Mouse (Mus musculus) liver, adult 2 months (tissue): Measurements from ENCODE around the gene Notch4. TPM values are rescaled to one million over a fixed set of nuclear protein-coding genes. Genes with fewer than 3 reads are reported as not detected.
A peak's percentile ranks its signal among the peaks of the same experiment; 100 is the strongest.

Experiments
- DNase-seq: peaks from one replicate; pipeline ENCODE4 v3.0.0-alpha.2; 2011; ENCODE audit warnings: low read depth, low spot score; ENCODE audit errors: extremely low read depth
- H3K27ac ChIP-seq: fragments of 200-500 bp; replicated peaks from 2 replicates; pipeline ENCODE4 v1.5.1; 2012; ENCODE audit warnings: low read depth, mild to moderate bottlenecking, control low read depth, inconsistent platforms, low read length; ENCODE audit not compliant: insufficient read depth
- H3K27me3 ChIP-seq: fragments of 200-500 bp; 2 replicates; pipeline ENCODE4 v1.6.1; 2012; ENCODE audit warnings: mild to moderate bottlenecking, moderate library complexity, low read length, inconsistent platforms; ENCODE audit not compliant: control insufficient read depth, insufficient read depth
- H3K36me3 ChIP-seq: fragments of 200-500 bp; 2 replicates; pipeline ENCODE4 v1.6.1; 2012; ENCODE audit warnings: low read length, inconsistent platforms; ENCODE audit not compliant: control insufficient read depth, insufficient read depth
- H3K4me1 ChIP-seq: fragments of 200-500 bp; 2 replicates; pipeline ENCODE4 v1.6.1; 2011; ENCODE audit warnings: low read length; ENCODE audit not compliant: control insufficient read depth, insufficient read depth
- H3K4me3 ChIP-seq: fragments of 200-500 bp; 2 replicates; pipeline ENCODE4 v1.5.1; 2011; ENCODE audit warnings: low read depth, mild to moderate bottlenecking, control low read depth, low read length, moderate library complexity; ENCODE audit not compliant: insufficient read depth
- H3K79me2 ChIP-seq: fragments of 200-500 bp; 2 replicates; pipeline ENCODE4 v1.6.1; 2012; ENCODE audit warnings: inconsistent platforms, mild to moderate bottlenecking, low read length, moderate library complexity; ENCODE audit not compliant: control insufficient read depth, insufficient read depth
- H3K9ac ChIP-seq: fragments of 200-500 bp; 2 replicates; pipeline ENCODE4 v1.6.1; 2012; ENCODE audit warnings: low read depth, mild to moderate bottlenecking, control low read depth, inconsistent platforms, low read length
- CTCF ChIP-seq: fragments of 200-500 bp; IDR thresholded peaks from 2 replicates; pipeline ENCODE4 v1.5.1; 2011; ENCODE audit warnings: low read depth, low read length, control low read depth
- POLR2A ChIP-seq: fragments of 200-500 bp; IDR thresholded peaks from 2 replicates; pipeline ENCODE4 v1.6.1; 2011; ENCODE audit warnings: low read length, control low read depth; ENCODE audit not compliant: insufficient read depth; ENCODE audit errors: extremely low read depth
- WGBS: fragments of 180-500 bp; shearing (Covaris S2); methylation state at CpG from one replicate; pipeline ENCODE4 v1.1.7; 2018; 5-methylcytosine and 5-hydroxymethylcytosine counted together
- polyA plus RNA-seq: library from polyadenylated mRNA; depleted of rRNA; stranded (reverse); fragments of >200 nt; gene quantifications from 2 replicates; pipeline ENCODE4 v1.2.3, GENCODE M21; 2012
- total RNA-seq: library from RNA; depleted of rRNA; stranded (reverse); fragments of >200 nt; gene quantifications from 2 replicates; pipeline ENCODE4 v1.2.3, GENCODE M21; 2014

Gene Notch4
- total and polyA plus RNA-seq, 2 experiments: 0.83 to 3.4 TPM

GRCm38 (mm10) chr17:34628644-34628967 is 64.5 kb downstream of the Notch4 start:
- peaks cover 2% of the 10 kb centered on the region; the same call in 1 of the 2 replicates for H3K36me3 ChIP-seq
- no peak overlapping the region for H3K4me3 ChIP-seq
- DNase-seq: no peak
- TF ChIP-seq CTCF: no peak
- no peak for TF ChIP-seq POLR2A
- H3K9ac ChIP-seq: no peak overlapping the region
- peak overlapping the region; percentile 82 for H3K27ac ChIP-seq
- H3K27me3 ChIP-seq: no peaks in the 10 kb centered on the region
- no peaks in the 10 kb centered on the region for H3K79me2 ChIP-seq
- 0 out of 2 replicates have a peak, but pooled peaks cover 5% of the 10 kb centered on the region for H3K4me1 ChIP-seq
- 59% methylated on average over 5 of the region's 5 CpGs for WGBS

GRCm38 (mm10) chr17:34629221-34629751 is 65.2 kb downstream of the Notch4 start, which contains the start of gene Prrt1:
Prrt1 (plus strand) TSS chr17:34629533.
- Histone ChIP-seq H3K27ac (peak within 1 kb of the TSS; percentile 82), H3K27me3 (no peaks in the 10 kb centered on the region), H3K9ac (no peak within 1 kb of the TSS), H3K4me1 (0 out of 2 replicates have a peak, but pooled peaks cover 5% of the 10 kb centered on the region), H3K4me3 (no peak within 1 kb of the TSS), H3K79me2 (no peaks in the 10 kb centered on the region), H3K36me3 (peaks cover 2% of the 10 kb centered on the region; the same call in 1 of the 2 replicates)
- WGBS: 44% methylated on average over 16 of the region's 16 CpGs
- DNase-seq: no peak
- TF ChIP-seq POLR2A (no peak), CTCF (no peak)

GRCm38 (mm10) chr17:34629796-34630603 is 65.9 kb downstream of the Notch4 start:
- Histone ChIP-seq H3K27ac (no peak overlapping the region), H3K27me3 (no peaks in the 10 kb centered on the region), H3K79me2 (no peaks in the 10 kb centered on the region), H3K4me3 (no peak overlapping the region), H3K4me1 (0 out of 2 replicates have a peak, but pooled peaks cover 5% of the 10 kb centered on the region), H3K36me3 (peaks cover 2% of the 10 kb centered on the region; the same call in 1 of the 2 replicates), H3K9ac (no peak overlapping the region)
- no peak for TF ChIP-seq CTCF
- no peak for TF ChIP-seq POLR2A
- WGBS: 68% methylated on average over 12 of the region's 12 CpGs
- DNase-seq: no peak

- Histone ChIP-seq H3K27me3 (no peaks in the 10 kb centered on the region), H3K36me3 (no peaks in the 10 kb centered on the region), H3K9ac (peak overlapping the region; percentile 48; the same call in 1 of the 2 replicates), H3K27ac (no peak overlapping the region), H3K79me2 (no peaks in the 10 kb centered on the region), H3K4me3 (peak overlapping the region; percentile 22; the same call in 1 of the 2 replicates), H3K4me1 (0 out of 2 replicates have a peak, but pooled peaks cover 5% of the 10 kb centered on the region)
- no peak for TF ChIP-seq POLR2A
- TF ChIP-seq CTCF: no peak
- WGBS: 8% methylated on average over 43 of the region's 48 CpGs
- no peak for DNase-seq
Observed at GRCm38 (mm10) chr17:34630761-34631301, 66.8 kb downstream of the Notch4 start.

- Histone ChIP-seq H3K27ac (no peak overlapping the region), H3K9ac (0 out of 2 replicates have a peak overlapping the region, but pooled peaks have one; percentile 16), H3K27me3 (no peaks in the 10 kb centered on the region), H3K36me3 (no peaks in the 10 kb centered on the region), H3K79me2 (no peaks in the 10 kb centered on the region), H3K4me1 (no peaks in the 10 kb centered on the region), H3K4me3 (no peak overlapping the region)
- WGBS: 27% methylated on average over 12 of the region's 12 CpGs
- DNase-seq: no peak
- no peak for TF ChIP-seq POLR2A
- TF ChIP-seq CTCF: no peak
Observed at GRCm38 (mm10) chr17:34631647-34632046, 67.6 kb downstream of the Notch4 start.
